Mouse (Mus musculus) liver, adult 2 months (tissue): ENCODE data around the gene Ccdc85c. TPM values are rescaled to one million over a fixed set of nuclear protein-coding genes. Genes with fewer than 3 reads are reported as not detected.

ENCODE experiments used
- DNase-seq: peaks from one replicate; pipeline ENCODE4 v3.0.0-alpha.2; 2011; ENCODE audit warnings: low read depth, low spot score; ENCODE audit errors: extremely low read depth
- H3K27ac ChIP-seq: fragments of 200-500 bp; replicated peaks from 2 replicates; pipeline ENCODE4 v1.5.1; 2012; ENCODE audit warnings: low read depth, mild to moderate bottlenecking, control low read depth, inconsistent platforms, low read length; ENCODE audit not compliant: insufficient read depth
- H3K27me3 ChIP-seq: fragments of 200-500 bp; 2 replicates; pipeline ENCODE4 v1.6.1; 2012; ENCODE audit warnings: mild to moderate bottlenecking, moderate library complexity, low read length, inconsistent platforms; ENCODE audit not compliant: control insufficient read depth, insufficient read depth
- H3K36me3 ChIP-seq: fragments of 200-500 bp; 2 replicates; pipeline ENCODE4 v1.6.1; 2012; ENCODE audit warnings: low read length, inconsistent platforms; ENCODE audit not compliant: control insufficient read depth, insufficient read depth
- H3K4me1 ChIP-seq: fragments of 200-500 bp; 2 replicates; pipeline ENCODE4 v1.6.1; 2011; ENCODE audit warnings: low read length; ENCODE audit not compliant: control insufficient read depth, insufficient read depth
- H3K4me3 ChIP-seq: fragments of 200-500 bp; 2 replicates; pipeline ENCODE4 v1.5.1; 2011; ENCODE audit warnings: low read depth, mild to moderate bottlenecking, control low read depth, low read length, moderate library complexity; ENCODE audit not compliant: insufficient read depth
- H3K79me2 ChIP-seq: fragments of 200-500 bp; 2 replicates; pipeline ENCODE4 v1.6.1; 2012; ENCODE audit warnings: inconsistent platforms, mild to moderate bottlenecking, low read length, moderate library complexity; ENCODE audit not compliant: control insufficient read depth, insufficient read depth
- H3K9ac ChIP-seq: fragments of 200-500 bp; 2 replicates; pipeline ENCODE4 v1.6.1; 2012; ENCODE audit warnings: low read depth, mild to moderate bottlenecking, control low read depth, inconsistent platforms, low read length
- CTCF ChIP-seq: fragments of 200-500 bp; IDR thresholded peaks from 2 replicates; pipeline ENCODE4 v1.5.1; 2011; ENCODE audit warnings: low read depth, low read length, control low read depth
- POLR2A ChIP-seq: fragments of 200-500 bp; IDR thresholded peaks from 2 replicates; pipeline ENCODE4 v1.6.1; 2011; ENCODE audit warnings: low read length, control low read depth; ENCODE audit not compliant: insufficient read depth; ENCODE audit errors: extremely low read depth
- WGBS: fragments of 180-500 bp; shearing (Covaris S2); methylation state at CpG from one replicate; pipeline ENCODE4 v1.1.7; 2018; 5-methylcytosine and 5-hydroxymethylcytosine counted together
- polyA plus RNA-seq: library from polyadenylated mRNA; depleted of rRNA; stranded (reverse); fragments of >200 nt; gene quantifications from 2 replicates; pipeline ENCODE4 v1.2.3, GENCODE M21; 2012
- total RNA-seq: library from RNA; depleted of rRNA; stranded (reverse); fragments of >200 nt; gene quantifications from 2 replicates; pipeline ENCODE4 v1.2.3, GENCODE M21; 2014

The Ccdc85c gene
- total and polyA plus RNA-seq, 2 experiments = 4.1 to 15.2 TPM

GRCm38 (mm10) chr12:108181716-108182115, 93.5 kb downstream of the Ccdc85c start:
- H3K27ac ChIP-seq = no peak overlapping the region
- peaks cover 25% of the 10 kb centered on the region; the same call in 1 of the 2 replicates for H3K79me2 ChIP-seq
- peaks cover 9% of the 10 kb centered on the region for H3K36me3 ChIP-seq
- no peak overlapping the region for H3K4me3 ChIP-seq
- no peak for DNase-seq
- no peaks in the 10 kb centered on the region for H3K27me3 ChIP-seq
- no peak overlapping the region for H3K9ac ChIP-seq
- TF ChIP-seq CTCF (no peak), POLR2A (no peak)
- H3K4me1 ChIP-seq = peaks cover 14% of the 10 kb centered on the region
- 79% methylated on average over 6 of the region's 6 CpGs for WGBS

GRCm38 (mm10) chr12:108179321-108180266, 95.6 kb downstream of the Ccdc85c start, which contains the start of gene Ccnk:
TSS of gene Ccnk (plus strand) at chr12:108179579.
- H3K36me3 ChIP-seq = no peaks in the 10 kb centered on the region; the same call in 1 of the 2 replicates
- H3K4me1 ChIP-seq = peaks cover 21% of the 10 kb centered on the region
- TF ChIP-seq POLR2A = peak; percentile 87
- TF ChIP-seq CTCF = no peak
- H3K9ac ChIP-seq = peak within 1 kb of the TSS; percentile 91
- peak; percentile 97 for DNase-seq
- H3K27ac ChIP-seq = peak within 1 kb of the TSS; percentile 93
- WGBS = under 1% methylated on average over 81 of the region's 82 CpGs
- H3K27me3 ChIP-seq = no peaks in the 10 kb centered on the region
- H3K4me3 ChIP-seq = peak within 1 kb of the TSS; percentile 91
- peaks cover 26% of the 10 kb centered on the region; the same call in 1 of the 2 replicates for H3K79me2 ChIP-seq

- peaks cover 24% of the 10 kb centered on the region for H3K4me1 ChIP-seq
- no peak for DNase-seq
Measured at GRCm38 (mm10) chr12:108179246-108179320, 96.1 kb downstream of the Ccdc85c start, which contains the start of gene Setd3. TSS of gene Setd3 (minus strand) at chr12:108179314.

GRCm38 (mm10) chr12:108178331-108179245, 96.6 kb downstream of the Ccdc85c start:
- H3K27me3 ChIP-seq = no peaks in the 10 kb centered on the region
- TF ChIP-seq CTCF (no peak), POLR2A (peak; percentile 49; the same call in 1 of the 2 replicates)
- no peaks in the 10 kb centered on the region for H3K36me3 ChIP-seq
- H3K27ac ChIP-seq = peak overlapping the region; percentile 93
- peak overlapping the region; percentile 91 for H3K9ac ChIP-seq
- whole genome bisulfite sequencing = under 1% methylated on average over 102 of the region's 103 CpGs
- peak; percentile 17 for DNase-seq
- H3K4me3 ChIP-seq = peak overlapping the region; percentile 91
- peaks cover 29% of the 10 kb centered on the region for H3K4me1 ChIP-seq
- peaks cover 25% of the 10 kb centered on the region; the same call in 1 of the 2 replicates for H3K79me2 ChIP-seq

More at GRCm38 (mm10) chr12:108179246-108179320, 96.1 kb downstream of the Ccdc85c start, which contains the start of gene Setd3:
- H3K4me3 ChIP-seq = peak within 1 kb of the TSS; percentile 91
- no peak for TF ChIP-seq POLR2A
- no peak for TF ChIP-seq CTCF
- peak within 1 kb of the TSS; percentile 91 for H3K9ac ChIP-seq
- H3K36me3 ChIP-seq = no peaks in the 10 kb centered on the region; the same call in 1 of the 2 replicates
- WGBS = 1% methylated on average over 8 of the region's 9 CpGs
- H3K79me2 ChIP-seq = peaks cover 26% of the 10 kb centered on the region; the same call in 1 of the 2 replicates
- H3K27me3 ChIP-seq = no peaks in the 10 kb centered on the region
- peak within 1 kb of the TSS; percentile 93 for H3K27ac ChIP-seq

- TF ChIP-seq POLR2A (no peak), CTCF (no peak)
- Histone ChIP-seq H3K9ac (no peak overlapping the region), H3K4me1 (peaks cover 42% of the 10 kb centered on the region), H3K79me2 (peaks cover 40% of the 10 kb centered on the region; the same call in 1 of the 2 replicates), H3K36me3 (no peaks in the 10 kb centered on the region), H3K27me3 (no peaks in the 10 kb centered on the region), H3K27ac (peak overlapping the region; percentile 52), H3K4me3 (no peak overlapping the region)
- WGBS = 33% methylated on average over 3 of the region's 3 CpGs
- DNase-seq = peak; percentile 74
Measured at GRCm38 (mm10) chr12:108176366-108176765, 98.9 kb downstream of the Ccdc85c start.
